Mouse (Mus musculus): Measurements from ENCODE around the gene Btbd3. TPM values are rescaled to one million over a fixed set of nuclear protein-coding genes. Genes with fewer than 3 reads are reported as not detected.

The Btbd3 gene
- polyA plus RNA-seq, 1 experiment from 2014 or later, result 1.9 TPM

DNA sequence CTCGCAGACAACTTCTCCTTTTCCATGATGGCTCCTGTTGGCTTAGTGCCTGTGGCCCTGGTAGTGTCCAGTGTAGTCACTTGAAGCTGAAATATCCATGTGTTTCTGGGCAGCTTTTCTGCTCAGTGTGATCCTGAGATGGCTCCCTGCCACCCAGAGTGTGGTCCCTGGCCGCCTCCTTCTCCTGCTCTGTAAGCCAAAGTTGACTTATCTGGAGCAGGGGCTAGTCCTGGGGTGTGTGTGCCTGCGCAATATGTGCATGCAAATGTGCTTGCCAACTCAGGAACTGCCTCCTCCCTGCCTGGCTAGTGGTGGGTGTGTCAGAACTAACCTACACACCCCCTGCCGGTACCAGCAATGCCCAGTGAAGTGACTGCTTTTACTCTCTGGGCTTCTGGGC lies 29.4 kb downstream of the Btbd3 start:
- Histone ChIP-seq H3K27ac (ENCODE audit: low read length) (no peak overlapping the region), H3K9ac (ENCODE audit: low read depth, low read length) (no peak overlapping the region), H3K27me3 (ENCODE audit: control insufficient read depth, insufficient read depth, low read depth, low read length) (no peaks in the 10 kb centered on the region), H3K36me3 (ENCODE audit: control insufficient read depth, insufficient read depth) (no peaks in the 10 kb centered on the region), H3K4me1 (ENCODE audit: control insufficient read depth, low read depth, low read length) (no peaks in the 10 kb centered on the region), H3K4me2 (ENCODE audit: low read depth, low read length) (no peak overlapping the region), H3K4me3 (ENCODE audit: low read depth, low read length) (no peak overlapping the region), H3K9me3 (replicated peaks; ENCODE audit: control insufficient read depth, low read length) (no peaks in the 10 kb centered on the region)
- 77% methylated on average over 4 of the region's 4 CpGs for WGBS (ENCODE audit: insufficient replicate concordance)
- ATAC-seq (ENCODE audit: low read depth), result no peak

DNA sequence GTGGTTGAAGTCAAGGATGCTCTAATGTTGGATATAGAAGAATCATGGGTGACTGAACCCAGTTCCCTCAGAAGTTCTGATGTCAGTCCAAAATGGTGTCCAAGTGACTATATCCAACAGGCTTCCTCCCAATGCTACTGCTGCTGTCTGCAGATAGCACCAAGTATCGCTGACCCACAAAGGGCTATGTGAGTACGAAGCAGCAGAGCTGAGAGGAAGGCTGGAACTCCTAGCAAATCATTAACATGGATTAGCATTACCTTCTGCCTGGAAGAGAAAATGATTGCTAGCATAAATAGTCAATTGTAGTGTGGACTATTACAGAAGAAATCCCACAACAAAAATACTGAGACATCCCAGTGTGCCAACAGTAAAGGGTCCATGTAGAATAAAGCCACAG lies 33.8 kb downstream of the Btbd3 start:
- WGBS (ENCODE audit: insufficient replicate concordance), result 53% methylated on average over 2 of the region's 2 CpGs
- no peak for ATAC-seq (ENCODE audit: low read depth)
- Histone ChIP-seq H3K9me3 (replicated peaks; ENCODE audit: control insufficient read depth, low read length) (no peaks in the 10 kb centered on the region), H3K4me3 (ENCODE audit: low read depth, low read length) (no peak overlapping the region), H3K36me3 (ENCODE audit: control insufficient read depth, insufficient read depth) (no peaks in the 10 kb centered on the region), H3K4me2 (ENCODE audit: low read depth, low read length) (no peak overlapping the region), H3K27me3 (ENCODE audit: control insufficient read depth, insufficient read depth, low read depth, low read length) (no peaks in the 10 kb centered on the region), H3K9ac (ENCODE audit: low read depth, low read length) (no peak overlapping the region), H3K27ac (ENCODE audit: low read length) (no peak overlapping the region), H3K4me1 (ENCODE audit: control insufficient read depth, low read depth, low read length) (no peaks in the 10 kb centered on the region)

DNA sequence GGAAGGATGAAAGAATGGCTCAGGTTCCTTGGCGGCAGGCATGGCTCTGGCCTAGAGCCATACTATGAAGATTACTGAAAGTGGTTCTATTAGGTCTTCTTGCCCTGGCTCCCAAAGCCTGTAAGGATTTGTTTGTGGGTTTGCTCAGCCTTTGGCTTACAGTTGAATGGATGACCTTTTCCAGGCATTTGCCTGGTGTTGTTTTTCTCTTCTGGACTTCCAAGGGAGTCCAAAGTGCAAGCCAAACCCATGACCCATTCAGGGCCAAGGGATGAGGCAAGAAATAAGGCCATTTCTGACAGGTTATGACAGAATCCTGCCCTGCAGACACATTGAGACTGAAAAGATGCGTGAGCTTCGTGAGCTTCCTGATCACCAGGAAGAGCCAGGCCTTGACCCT lies 37.9 kb downstream of the Btbd3 start:
- no peak for ATAC-seq (ENCODE audit: low read depth)

GRCm38 (mm10) chr2:138306236-138306635 lies 49.9 kb downstream of the Btbd3 start:
- Histone ChIP-seq H3K9me3 (replicated peaks; ENCODE audit: control insufficient read depth, low read length) (no peaks in the 10 kb centered on the region), H3K27ac (ENCODE audit: low read length) (no peak overlapping the region), H3K4me1 (ENCODE audit: control insufficient read depth, low read depth, low read length) (no peaks in the 10 kb centered on the region), H3K9ac (ENCODE audit: low read depth, low read length) (no peak overlapping the region), H3K4me3 (ENCODE audit: low read depth, low read length) (no peak overlapping the region), H3K36me3 (ENCODE audit: control insufficient read depth, insufficient read depth) (no peaks in the 10 kb centered on the region), H3K27me3 (ENCODE audit: control insufficient read depth, insufficient read depth, low read depth, low read length) (no peaks in the 10 kb centered on the region), H3K4me2 (ENCODE audit: low read depth, low read length) (no peak overlapping the region)
- WGBS (ENCODE audit: insufficient replicate concordance), result 55% methylated on average over 2 of the region's 2 CpGs
- no peak for ATAC-seq (ENCODE audit: low read depth)

More for the DNA sequence above, 37.9 kb downstream of the Btbd3 start:
- H3K9ac ChIP-seq (ENCODE audit: low read depth, low read length), result no peak overlapping the region
- H3K4me2 ChIP-seq (ENCODE audit: low read depth, low read length), result no peak overlapping the region
- H3K27ac ChIP-seq (ENCODE audit: low read length), result no peak overlapping the region
- no peaks in the 10 kb centered on the region for H3K9me3 ChIP-seq (replicated peaks; ENCODE audit: control insufficient read depth, low read length)
- H3K27me3 ChIP-seq (ENCODE audit: control insufficient read depth, insufficient read depth, low read depth, low read length), result no peaks in the 10 kb centered on the region
- no peaks in the 10 kb centered on the region for H3K4me1 ChIP-seq (ENCODE audit: control insufficient read depth, low read depth, low read length)
- H3K4me3 ChIP-seq (ENCODE audit: low read depth, low read length), result no peak overlapping the region
- 53% methylated on average over 3 of the region's 3 CpGs for WGBS (ENCODE audit: insufficient replicate concordance)
- no peaks in the 10 kb centered on the region for H3K36me3 ChIP-seq (ENCODE audit: control insufficient read depth, insufficient read depth)

DNA sequence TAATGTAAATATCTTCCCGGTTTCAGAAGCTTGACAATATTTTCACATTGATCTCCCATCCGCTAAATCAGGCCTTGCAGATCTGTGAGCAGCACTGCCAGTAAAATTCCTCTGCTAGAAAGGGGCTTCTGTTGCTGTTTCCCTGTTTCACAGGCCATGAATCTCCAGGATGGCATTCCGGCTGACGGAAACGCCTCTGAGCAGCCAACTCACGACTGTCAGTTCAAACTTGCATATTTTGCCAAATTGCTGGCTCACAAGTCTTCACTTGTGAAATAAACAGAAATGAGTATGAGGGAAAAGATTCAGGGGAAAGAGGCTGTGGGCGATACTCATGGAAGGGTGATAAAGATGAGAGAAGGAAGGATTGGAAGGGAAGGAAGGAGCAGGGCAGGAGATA lies 59.3 kb downstream of the Btbd3 start:
- WGBS (ENCODE audit: insufficient replicate concordance), result 65% methylated on average over 7 of the region's 7 CpGs
- ATAC-seq (ENCODE audit: low read depth), result no peak
- no peaks in the 10 kb centered on the region for H3K27me3 ChIP-seq (ENCODE audit: control insufficient read depth, insufficient read depth, low read depth, low read length)

DNA sequence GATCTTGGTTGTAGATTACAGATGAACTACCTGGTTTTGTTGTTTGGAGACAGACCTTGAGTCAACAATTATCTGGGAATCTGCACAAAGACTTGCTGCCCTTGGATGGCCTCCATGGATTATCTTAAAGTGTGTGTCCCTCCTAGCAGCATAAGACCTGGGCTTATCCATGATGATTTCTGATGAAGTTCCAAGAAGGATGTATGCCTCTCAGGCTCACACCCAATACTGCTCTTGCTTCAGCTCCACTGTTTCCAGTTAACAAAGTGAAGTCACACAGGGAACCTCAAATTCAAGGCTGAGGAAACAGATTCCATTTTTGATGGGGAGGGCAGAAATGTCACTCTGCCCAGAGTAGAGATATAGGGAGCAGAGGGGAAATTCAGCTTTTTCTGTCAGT lies 64.0 kb downstream of the Btbd3 start:
- ATAC-seq (ENCODE audit: low read depth), result no peak
- H3K27ac ChIP-seq (ENCODE audit: low read length), result no peak overlapping the region
- no peaks in the 10 kb centered on the region for H3K27me3 ChIP-seq (ENCODE audit: control insufficient read depth, insufficient read depth, low read depth, low read length)
- no peaks in the 10 kb centered on the region for H3K36me3 ChIP-seq (ENCODE audit: control insufficient read depth, insufficient read depth)
- H3K4me3 ChIP-seq (ENCODE audit: low read depth, low read length), result no peak overlapping the region
- no peak overlapping the region for H3K9ac ChIP-seq (ENCODE audit: low read depth, low read length)
- no peaks in the 10 kb centered on the region for H3K4me1 ChIP-seq (ENCODE audit: control insufficient read depth, low read depth, low read length)
- H3K9me3 ChIP-seq (replicated peaks; ENCODE audit: control insufficient read depth, low read length), result no peaks in the 10 kb centered on the region
- no peak overlapping the region for H3K4me2 ChIP-seq (ENCODE audit: low read depth, low read length)

More for the DNA sequence above, 59.3 kb downstream of the Btbd3 start:
- Histone ChIP-seq H3K9ac (ENCODE audit: low read depth, low read length) (no peak overlapping the region), H3K9me3 (replicated peaks; ENCODE audit: control insufficient read depth, low read length) (no peaks in the 10 kb centered on the region), H3K4me1 (ENCODE audit: control insufficient read depth, low read depth, low read length) (no peaks in the 10 kb centered on the region), H3K36me3 (ENCODE audit: control insufficient read depth, insufficient read depth) (no peaks in the 10 kb centered on the region), H3K4me2 (ENCODE audit: low read depth, low read length) (no peak overlapping the region), H3K27ac (ENCODE audit: low read length) (no peak overlapping the region), H3K4me3 (ENCODE audit: low read depth, low read length) (no peak overlapping the region)

DNA sequence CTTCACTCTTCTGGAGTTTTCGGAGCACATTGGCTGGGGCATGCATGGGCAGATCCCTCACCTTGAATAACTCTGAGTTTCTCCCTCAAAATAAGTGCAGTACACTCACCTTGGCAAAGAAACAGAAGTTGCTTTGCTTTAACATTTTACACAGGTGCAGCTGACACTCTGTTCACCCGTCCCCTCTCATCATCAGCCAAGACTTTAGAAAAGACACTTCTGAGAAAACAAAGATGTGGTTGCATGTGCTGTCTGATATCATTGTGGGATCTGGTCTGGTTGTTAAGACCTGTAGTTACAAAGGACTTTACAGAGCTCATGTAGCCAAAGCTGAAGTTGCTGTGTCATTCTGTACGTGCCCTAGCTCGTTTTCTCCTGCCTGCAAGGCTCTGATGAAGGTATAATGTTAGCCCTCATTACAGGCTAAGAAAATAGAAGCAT lies 64.7 kb downstream of the Btbd3 start:
- ATAC-seq (ENCODE audit: low read depth), result no peak
- 42% methylated on average over 4 of the region's 4 CpGs for WGBS (ENCODE audit: insufficient replicate concordance)
- H3K36me3 ChIP-seq (ENCODE audit: control insufficient read depth, insufficient read depth), result no peaks in the 10 kb centered on the region
- H3K4me2 ChIP-seq (ENCODE audit: low read depth, low read length), result no peak overlapping the region
- H3K9ac ChIP-seq (ENCODE audit: low read depth, low read length), result no peak overlapping the region
- no peak overlapping the region for H3K27ac ChIP-seq (ENCODE audit: low read length)
- H3K9me3 ChIP-seq (replicated peaks; ENCODE audit: control insufficient read depth, low read length), result no peaks in the 10 kb centered on the region
- no peaks in the 10 kb centered on the region for H3K27me3 ChIP-seq (ENCODE audit: control insufficient read depth, insufficient read depth, low read depth, low read length)
- no peaks in the 10 kb centered on the region for H3K4me1 ChIP-seq (ENCODE audit: control insufficient read depth, low read depth, low read length)
- H3K4me3 ChIP-seq (ENCODE audit: low read depth, low read length), result no peak overlapping the region

- no peak overlapping the region for H3K4me2 ChIP-seq (ENCODE audit: low read depth, low read length)
- H3K4me3 ChIP-seq (ENCODE audit: low read depth, low read length), result no peak overlapping the region
- no peak for ATAC-seq (ENCODE audit: low read depth)
- no peaks in the 10 kb centered on the region for H3K4me1 ChIP-seq (ENCODE audit: control insufficient read depth, low read depth, low read length)
- H3K27ac ChIP-seq (ENCODE audit: low read length), result no peak overlapping the region
- no peak overlapping the region for H3K9ac ChIP-seq (ENCODE audit: low read depth, low read length)
- H3K9me3 ChIP-seq (replicated peaks; ENCODE audit: control insufficient read depth, low read length), result no peaks in the 10 kb centered on the region
- no peaks in the 10 kb centered on the region for H3K36me3 ChIP-seq (ENCODE audit: control insufficient read depth, insufficient read depth)
- 54% methylated on average over 16 of the region's 16 CpGs for WGBS (ENCODE audit: insufficient replicate concordance)
- no peaks in the 10 kb centered on the region for H3K27me3 ChIP-seq (ENCODE audit: control insufficient read depth, insufficient read depth, low read depth, low read length)
Observed at GRCm38 (mm10) chr2:138322270-138323114, 66.1 kb downstream of the Btbd3 start.

DNA sequence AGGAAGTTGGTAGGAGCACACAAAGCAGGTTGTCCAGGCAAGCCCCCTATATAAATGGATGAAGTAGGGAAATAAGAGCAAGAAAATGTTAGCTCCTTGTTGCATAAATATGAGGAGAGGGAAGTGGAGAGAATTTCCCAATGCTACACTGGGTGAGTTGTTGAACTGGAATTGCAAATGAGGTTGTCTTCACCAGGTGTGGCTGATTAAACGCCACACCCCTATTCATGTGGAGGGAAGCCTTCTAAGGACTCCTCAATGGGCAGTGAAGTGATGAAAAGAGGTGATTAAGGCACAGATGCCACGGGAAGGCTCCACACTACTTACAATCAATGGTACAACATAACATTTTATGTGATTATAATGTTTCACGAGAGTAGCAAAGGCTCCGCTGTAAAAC lies 70.0 kb downstream of the Btbd3 start:
- H3K27me3 ChIP-seq (ENCODE audit: control insufficient read depth, insufficient read depth, low read depth, low read length), result no peaks in the 10 kb centered on the region
- H3K36me3 ChIP-seq (ENCODE audit: control insufficient read depth, insufficient read depth), result no peaks in the 10 kb centered on the region
- H3K4me3 ChIP-seq (ENCODE audit: low read depth, low read length), result no peak overlapping the region
- no peak overlapping the region for H3K27ac ChIP-seq (ENCODE audit: low read length)
- H3K9ac ChIP-seq (ENCODE audit: low read depth, low read length), result no peak overlapping the region
- ATAC-seq (ENCODE audit: low read depth), result no peak
- no peaks in the 10 kb centered on the region for H3K4me1 ChIP-seq (ENCODE audit: control insufficient read depth, low read depth, low read length)
- WGBS (ENCODE audit: insufficient replicate concordance), result 56% methylated on average over 4 of the region's 4 CpGs
- H3K4me2 ChIP-seq (ENCODE audit: low read depth, low read length), result no peak overlapping the region
- H3K9me3 ChIP-seq (replicated peaks; ENCODE audit: control insufficient read depth, low read length), result no peaks in the 10 kb centered on the region
